Mouse (Mus musculus) limb, embryonic 11.5 days (tissue): ENCODE results near the gene Caprin1. TPM values are rescaled to one million over a fixed set of nuclear protein-coding genes. Genes with fewer than 3 reads are reported as not detected.

ENCODE experiments used
- ATAC-seq: fragments of 200-750 bp; cut with Nextera tagmentation; 2 replicates; pipeline ENCODE4 v1.8.0; 2017; ENCODE audit warnings: low read depth; ENCODE audit not compliant: insufficient number of reproducible peaks, low FRiP score, low TSS enrichment
- DNase-seq: peaks from one replicate; pipeline ENCODE4 v3.0.0-alpha.2; 2015; ENCODE audit warnings: low spot score
- H3K27ac ChIP-seq: fragments of 300-500 bp; sonication (generic); replicated peaks from 2 replicates; pipeline ENCODE4 v1.5.1; 2014; ENCODE audit warnings: low read depth, mild to moderate bottlenecking, low read length
- H3K27me3 ChIP-seq: fragments of 300-500 bp; sonication (generic); 2 replicates; pipeline ENCODE4 v1.6.1; 2014; ENCODE audit warnings: mild to moderate bottlenecking, low read length, mixed read lengths; ENCODE audit not compliant: control insufficient read depth, insufficient read depth
- H3K36me3 ChIP-seq: fragments of 300-500 bp; sonication (generic); 2 replicates; pipeline ENCODE4 v1.6.1; 2014; ENCODE audit warnings: mild to moderate bottlenecking, low read length, moderate library complexity, mixed read lengths; ENCODE audit not compliant: control insufficient read depth, insufficient read depth
- H3K4me1 ChIP-seq: fragments of 300-500 bp; sonication (generic); 2 replicates; pipeline ENCODE4 v1.6.1; 2014; ENCODE audit warnings: low read length, mixed read lengths; ENCODE audit not compliant: control insufficient read depth, insufficient read depth
- H3K4me2 ChIP-seq: fragments of 300-500 bp; sonication (generic); 2 replicates; pipeline ENCODE4 v1.6.1; 2014; ENCODE audit warnings: low read depth, mild to moderate bottlenecking, moderate library complexity; ENCODE audit not compliant: severe bottlenecking
- H3K4me3 ChIP-seq: fragments of 300-500 bp; sonication (generic); 2 replicates; pipeline ENCODE4 v1.5.1; 2014; ENCODE audit warnings: low read depth, low read length
- H3K9ac ChIP-seq: fragments of 300-500 bp; sonication (generic); 2 replicates; pipeline ENCODE4 v1.6.1; 2014; ENCODE audit warnings: mild to moderate bottlenecking, low read length
- H3K9me3 ChIP-seq: fragments of 300-500 bp; sonication (generic); 2 replicates; pipeline ENCODE4 v1.6.1; 2016; ENCODE audit warnings: low read length; ENCODE audit not compliant: control insufficient read depth
- WGBS: fragments of 180-500 bp; shearing (Covaris S2); extraction: QIAGEN DNeasy Blood & Tissue Kit; methylation state at CpG from one replicate; pipeline ENCODE4 v1.1.7; 2014; 5-methylcytosine and 5-hydroxymethylcytosine counted together
- polyA plus RNA-seq: library from polyadenylated mRNA; unstranded; fragments of >200 nt; fragmentation: Nextera tagmentation; extraction: Ambion mirVana; gene quantifications from 2 replicates; pipeline ENCODE4 v1.2.1, GENCODE M21; 2014

The Caprin1 gene
- polyA plus RNA-seq, 1 experiment from 2014 or later: 602 TPM

DNA sequence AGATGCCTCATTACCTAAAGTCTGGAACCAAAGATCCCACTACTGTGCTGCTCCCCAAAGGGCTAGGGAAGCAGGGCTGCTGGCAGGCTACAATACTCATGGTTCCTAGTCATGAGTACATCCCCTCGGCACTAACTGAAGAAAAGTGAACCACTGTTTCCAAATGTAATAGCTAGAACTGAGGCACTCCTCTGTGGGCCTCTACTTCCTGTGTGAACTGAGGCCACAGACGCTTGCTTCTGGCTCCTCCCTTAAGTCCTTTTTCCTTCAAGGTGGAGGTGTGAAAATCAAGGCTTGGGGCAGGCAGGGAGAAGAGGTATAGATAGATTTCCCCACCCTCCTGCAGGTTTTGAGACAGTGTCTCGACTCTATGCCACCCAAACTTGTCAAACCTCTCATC, 42.8 kb downstream of the Caprin1 start:
- H3K27ac ChIP-seq: no peak overlapping the region
- 86% methylated on average over 3 of the region's 3 CpGs for WGBS
- no peak overlapping the region for H3K4me3 ChIP-seq
- no peaks in the 10 kb centered on the region for H3K4me1 ChIP-seq
- no peak for ATAC-seq
- H3K9me3 ChIP-seq: no peaks in the 10 kb centered on the region
- no peaks in the 10 kb centered on the region for H3K27me3 ChIP-seq
- no peak for DNase-seq
- no peak overlapping the region for H3K9ac ChIP-seq
- H3K36me3 ChIP-seq: peaks cover 10% of the 10 kb centered on the region
- no peak overlapping the region for H3K4me2 ChIP-seq

DNA sequence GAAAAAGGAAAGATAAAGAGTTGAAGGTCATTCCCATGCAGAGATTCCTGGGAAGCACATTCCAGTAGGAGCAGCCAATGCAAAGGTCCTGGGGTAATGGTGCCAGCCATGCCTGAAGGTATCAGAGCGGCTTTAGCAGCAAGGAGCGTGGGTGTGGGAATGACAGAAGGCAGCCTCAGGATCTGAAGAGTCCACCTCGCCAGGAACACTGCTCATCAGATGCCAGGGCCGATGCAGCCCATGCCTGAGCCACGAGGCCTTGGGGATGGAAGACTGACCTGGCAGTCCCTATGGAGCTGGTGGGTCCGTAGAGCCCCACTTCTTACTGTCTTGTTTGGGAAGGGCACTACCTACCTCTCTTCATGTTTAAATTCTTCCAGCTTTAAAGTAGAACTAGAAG, 45.7 kb downstream of the Caprin1 start:
- no peak overlapping the region for H3K9ac ChIP-seq
- no peak overlapping the region for H3K27ac ChIP-seq
- H3K4me3 ChIP-seq: no peak overlapping the region
- H3K36me3 ChIP-seq: peaks cover 10% of the 10 kb centered on the region
- H3K4me2 ChIP-seq: no peak overlapping the region
- no peaks in the 10 kb centered on the region for H3K27me3 ChIP-seq
- ATAC-seq: no peak
- no peaks in the 10 kb centered on the region for H3K4me1 ChIP-seq
- DNase-seq: no peak
- no peaks in the 10 kb centered on the region for H3K9me3 ChIP-seq
- WGBS: 96% methylated on average over 6 of the region's 6 CpGs

DNA sequence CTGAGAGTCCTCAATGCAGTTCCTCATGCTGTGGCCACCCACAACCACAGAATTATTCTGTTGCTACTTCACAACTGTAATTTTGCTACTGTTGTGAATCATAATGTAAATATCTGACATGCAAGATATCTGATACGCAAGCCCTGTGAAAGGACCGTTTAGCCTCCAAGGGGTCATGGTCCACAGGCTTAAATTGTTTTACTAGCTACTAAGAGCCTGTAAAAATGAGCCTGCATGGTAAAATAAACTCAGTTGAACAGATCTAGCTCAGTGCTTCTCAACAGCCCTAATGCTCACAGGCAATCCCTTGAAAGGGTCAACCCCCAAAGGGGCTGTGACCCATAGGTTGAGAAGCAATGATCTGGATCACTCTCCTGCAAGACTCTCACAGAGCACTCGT, 48.4 kb downstream of the Caprin1 start:
- H3K27me3 ChIP-seq: no peaks in the 10 kb centered on the region
- WGBS: 88% methylated on average over 3 of the region's 3 CpGs
- no peak overlapping the region for H3K27ac ChIP-seq
- no peak overlapping the region for H3K4me3 ChIP-seq
- no peaks in the 10 kb centered on the region for H3K4me1 ChIP-seq
- peaks cover 11% of the 10 kb centered on the region for H3K36me3 ChIP-seq
- DNase-seq (no peak), ATAC-seq (no peak)
- H3K9ac ChIP-seq: no peak overlapping the region
- no peaks in the 10 kb centered on the region for H3K9me3 ChIP-seq
- H3K4me2 ChIP-seq: no peak overlapping the region

DNA sequence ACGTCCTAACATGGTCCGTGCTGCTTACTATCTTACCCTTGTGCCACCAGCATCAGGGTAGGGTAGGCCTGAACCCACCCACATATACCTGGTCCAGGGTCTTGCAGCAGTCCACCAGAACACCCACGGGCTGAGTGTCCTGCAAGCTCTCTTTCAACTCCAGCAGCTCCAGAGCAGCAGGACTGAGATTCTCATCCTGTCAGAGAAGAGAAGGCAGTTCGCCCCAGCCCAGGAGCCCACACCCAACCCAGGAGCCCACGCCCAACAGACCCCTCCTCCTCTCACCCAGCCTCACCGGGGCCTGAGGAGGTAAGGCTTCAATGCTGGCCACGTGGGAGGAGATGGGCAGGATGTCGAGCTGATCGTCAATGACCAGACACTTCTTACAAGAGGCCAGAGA, 49.6 kb downstream of the Caprin1 start:
- DNase-seq (no peak), ATAC-seq (no peak)
- no peaks in the 10 kb centered on the region for H3K9me3 ChIP-seq
- H3K27me3 ChIP-seq: no peaks in the 10 kb centered on the region
- H3K4me2 ChIP-seq: no peak overlapping the region
- peaks cover 12% of the 10 kb centered on the region for H3K36me3 ChIP-seq
- H3K4me3 ChIP-seq: no peak overlapping the region
- H3K4me1 ChIP-seq: no peaks in the 10 kb centered on the region
- WGBS: 87% methylated on average over 9 of the region's 9 CpGs
- no peak overlapping the region for H3K27ac ChIP-seq
- no peak overlapping the region for H3K9ac ChIP-seq

DNA sequence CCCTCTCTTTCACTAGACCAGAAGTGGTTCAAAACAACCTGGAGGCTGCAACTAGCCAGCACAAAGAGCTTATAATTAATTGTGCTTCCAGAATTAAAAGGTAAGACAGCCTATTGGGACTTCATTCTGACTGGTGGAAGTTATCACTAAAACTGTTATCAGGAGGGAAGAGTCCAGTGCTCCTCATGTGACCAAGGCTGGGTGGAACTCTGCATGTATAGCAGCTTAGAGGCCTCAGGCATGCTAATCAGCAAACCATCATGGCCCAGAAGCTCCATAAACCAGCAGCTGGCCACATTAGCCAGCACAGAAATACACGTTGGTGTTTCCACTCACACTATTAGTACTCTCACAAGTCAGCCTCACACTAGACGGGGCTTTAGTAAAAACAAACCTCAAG, 50.7 kb downstream of the Caprin1 start:
- 92% methylated on average over 2 of the region's 2 CpGs for WGBS
- DNase-seq (no peak), ATAC-seq (no peak)
- no peaks in the 10 kb centered on the region for H3K9me3 ChIP-seq
- H3K4me1 ChIP-seq: no peaks in the 10 kb centered on the region
- H3K27ac ChIP-seq: no peak overlapping the region
- H3K9ac ChIP-seq: no peak overlapping the region
- H3K36me3 ChIP-seq: peaks cover 10% of the 10 kb centered on the region
- no peaks in the 10 kb centered on the region for H3K27me3 ChIP-seq
- H3K4me2 ChIP-seq: no peak overlapping the region
- H3K4me3 ChIP-seq: no peak overlapping the region

DNA sequence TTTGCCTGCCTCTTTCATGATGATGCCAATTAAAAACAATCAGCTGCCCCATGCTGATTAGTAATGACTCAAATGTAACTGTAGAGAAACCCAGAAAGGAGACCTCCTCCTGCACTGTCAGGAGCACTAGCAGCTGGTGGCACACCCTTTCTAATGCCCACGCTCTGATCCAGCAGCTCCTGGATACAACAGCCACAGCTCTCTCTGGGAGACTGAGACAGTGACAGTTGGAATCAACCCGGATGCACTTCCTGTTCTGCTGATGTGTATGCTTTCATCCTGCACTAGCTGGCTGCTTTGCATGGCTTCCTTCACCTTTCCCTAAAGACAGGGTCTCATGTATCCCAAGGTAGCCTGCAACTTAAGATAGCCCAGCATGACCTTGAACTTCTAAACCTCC, 51.4 kb downstream of the Caprin1 start:
- Histone ChIP-seq H3K4me2 (no peak overlapping the region), H3K4me1 (no peaks in the 10 kb centered on the region), H3K9me3 (no peaks in the 10 kb centered on the region), H3K36me3 (peaks cover 8% of the 10 kb centered on the region), H3K4me3 (no peak overlapping the region), H3K9ac (no peak overlapping the region), H3K27me3 (no peaks in the 10 kb centered on the region), H3K27ac (no peak overlapping the region)
- DNase-seq: no peak
- no peak for ATAC-seq
- 82% methylated on average over 2 of the region's 2 CpGs for WGBS

DNA sequence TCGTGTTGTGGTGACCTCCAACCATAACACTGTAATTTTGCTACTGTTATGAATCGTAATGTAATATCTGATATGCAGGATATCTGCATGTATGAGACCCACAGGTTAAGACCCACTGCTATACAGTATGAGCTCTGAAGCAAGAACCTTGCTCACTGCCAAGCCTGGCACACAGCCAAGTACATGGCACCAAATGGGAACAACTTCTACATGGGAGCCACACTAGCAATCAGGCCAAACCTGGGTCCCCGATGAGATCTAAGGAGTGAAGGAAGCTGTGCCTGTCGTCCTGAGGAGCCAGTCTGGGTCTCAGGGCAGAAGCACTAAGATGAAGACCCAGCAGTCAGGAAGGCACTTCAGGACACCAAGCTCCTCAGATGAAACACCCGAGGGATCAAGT, 52.0 kb downstream of the Caprin1 start:
- Histone ChIP-seq H3K36me3 (peaks cover 8% of the 10 kb centered on the region), H3K27me3 (no peaks in the 10 kb centered on the region), H3K4me2 (no peak overlapping the region), H3K27ac (no peak overlapping the region), H3K9ac (no peak overlapping the region), H3K4me1 (no peaks in the 10 kb centered on the region), H3K9me3 (no peaks in the 10 kb centered on the region), H3K4me3 (no peak overlapping the region)
- DNase-seq: no peak
- no peak for ATAC-seq
- WGBS: 87% methylated on average over 5 of the region's 5 CpGs

DNA sequence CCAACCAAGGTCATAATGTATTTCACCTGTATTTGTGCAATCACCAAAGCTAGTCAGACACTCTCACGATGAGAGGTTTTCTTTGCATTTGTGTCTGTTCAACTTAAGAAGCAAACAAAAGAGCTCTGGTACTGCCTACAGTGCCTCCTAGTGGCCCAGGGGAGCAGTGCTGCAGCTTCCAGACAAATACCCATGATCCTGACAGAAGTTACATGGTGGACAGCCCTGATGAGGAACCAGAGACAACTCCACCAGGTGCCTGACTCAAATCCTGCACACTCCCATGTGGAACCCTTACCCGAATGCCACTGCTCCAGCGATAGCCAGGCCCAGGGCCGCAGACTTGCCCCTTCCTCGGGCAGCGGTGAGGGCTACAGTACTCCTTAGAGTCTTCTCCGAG, 53.5 kb downstream of the Caprin1 start:
- ATAC-seq (no peak), DNase-seq (peak; percentile 84)
- WGBS: 85% methylated on average over 7 of the region's 7 CpGs
- H3K9me3 ChIP-seq: no peaks in the 10 kb centered on the region
- no peak overlapping the region for H3K27ac ChIP-seq
- no peak overlapping the region for H3K9ac ChIP-seq
- H3K27me3 ChIP-seq: no peaks in the 10 kb centered on the region
- H3K4me1 ChIP-seq: no peaks in the 10 kb centered on the region
- H3K36me3 ChIP-seq: peaks cover 9% of the 10 kb centered on the region
- no peak overlapping the region for H3K4me2 ChIP-seq
- H3K4me3 ChIP-seq: no peak overlapping the region

DNA sequence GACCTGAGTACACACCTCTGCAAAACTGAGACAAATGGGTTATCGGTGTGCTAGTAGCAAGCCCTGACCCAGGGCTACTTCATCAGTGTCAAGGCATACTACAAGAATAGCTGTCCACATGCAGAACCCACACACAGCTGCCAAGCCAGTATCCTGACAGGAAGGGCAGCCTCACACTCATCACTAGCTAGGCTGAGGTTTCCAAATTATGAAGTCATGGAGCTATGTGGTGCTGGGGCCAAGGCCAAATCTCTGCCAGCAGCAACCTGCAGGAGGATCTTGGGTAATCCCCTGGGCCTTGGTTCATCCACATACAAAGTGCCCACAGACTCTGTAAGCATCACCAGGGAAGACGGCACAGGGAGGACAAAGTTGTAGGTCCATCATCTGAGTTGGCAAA, 53.9 kb downstream of the Caprin1 start:
- 96% methylated on average over 2 of the region's 2 CpGs for WGBS
- no peak for ATAC-seq
- Histone ChIP-seq H3K27ac (no peak overlapping the region), H3K27me3 (no peaks in the 10 kb centered on the region), H3K36me3 (peaks cover 10% of the 10 kb centered on the region), H3K4me3 (no peak overlapping the region), H3K4me2 (no peak overlapping the region), H3K9me3 (no peaks in the 10 kb centered on the region), H3K9ac (no peak overlapping the region), H3K4me1 (no peaks in the 10 kb centered on the region)
- DNase-seq: no peak
